Mouse (Mus musculus) hindbrain, embryonic 16.5 days (tissue): ENCODE data around the gene Id4. TPM values are rescaled to one million over a fixed set of nuclear protein-coding genes. Genes with fewer than 3 reads are reported as not detected.

Experiments used
- ATAC-seq: fragments of 200-750 bp; cut with Nextera tagmentation; 2 replicates; pipeline ENCODE4 v1.8.0; 2017; ENCODE audit warnings: moderate TSS enrichment, moderate library complexity
- H3K27ac ChIP-seq: fragments of 300-500 bp; sonication (generic); 2 replicates; pipeline ENCODE4 v1.5.1; 2014; ENCODE audit warnings: low read depth, mild to moderate bottlenecking, control low read depth, low read length, moderate library complexity
- H3K27me3 ChIP-seq: fragments of 300-500 bp; sonication (generic); replicated peaks from 2 replicates; pipeline ENCODE4 v1.6.1; 2014; ENCODE audit warnings: low read length; ENCODE audit not compliant: control insufficient read depth, insufficient read depth
- H3K36me3 ChIP-seq: fragments of 300-500 bp; sonication (generic); 2 replicates; pipeline ENCODE4 v1.6.1; 2014; ENCODE audit warnings: mild to moderate bottlenecking, low read length, moderate library complexity, mixed read lengths; ENCODE audit not compliant: control insufficient read depth, insufficient read depth
- H3K4me1 ChIP-seq: fragments of 300-500 bp; sonication (generic); 2 replicates; pipeline ENCODE4 v1.6.1; 2014; ENCODE audit warnings: low read depth, low read length; ENCODE audit not compliant: control insufficient read depth, insufficient read depth
- H3K4me2 ChIP-seq: fragments of 300-500 bp; sonication (generic); 2 replicates; pipeline ENCODE4 v1.6.1; 2014; ENCODE audit warnings: mild to moderate bottlenecking, low read length, control low read depth, moderate library complexity
- H3K4me3 ChIP-seq: fragments of 300-500 bp; sonication (generic); 2 replicates; pipeline ENCODE4 v1.5.1; 2014; ENCODE audit warnings: mild to moderate bottlenecking, low read length, control low read depth, moderate library complexity
- H3K9ac ChIP-seq: fragments of 300-500 bp; sonication (generic); 2 replicates; pipeline ENCODE4 v1.6.1; 2014; ENCODE audit warnings: low read depth, mild to moderate bottlenecking, control low read depth, low read length, moderate library complexity
- H3K9me3 ChIP-seq: fragments of 300-500 bp; sonication (generic); 2 replicates; pipeline ENCODE4 v1.6.1; 2014; ENCODE audit warnings: mild to moderate bottlenecking, low read length, moderate library complexity; ENCODE audit not compliant: control insufficient read depth
- WGBS: fragments of 180-500 bp; shearing (Covaris S2); extraction: QIAGEN DNeasy Blood & Tissue Kit; methylation state at CpG from one replicate; pipeline ENCODE4 v1.1.7; 2014; 5-methylcytosine and 5-hydroxymethylcytosine counted together
- polyA plus RNA-seq: library from polyadenylated mRNA; unstranded; fragments of >200 nt; fragmentation: Nextera tagmentation; extraction: Ambion mirVana; gene quantifications from 2 replicates; pipeline ENCODE4 v1.2.1, GENCODE M21; 2015

Gene Id4
- polyA plus RNA-seq, 1 experiment from 2014 or later: 20.2 TPM

- Histone ChIP-seq H3K9ac (no peak overlapping the region), H3K4me3 (no peak overlapping the region), H3K27ac (no peak overlapping the region), H3K9me3 (no peaks in the 10 kb centered on the region), H3K36me3 (no peaks in the 10 kb centered on the region), H3K27me3 (no peaks in the 10 kb centered on the region), H3K4me2 (no peak overlapping the region), H3K4me1 (no peaks in the 10 kb centered on the region)
- WGBS: 31% methylated on average over 2 of the region's 2 CpGs
- no peak for ATAC-seq
Observed at GRCm38 (mm10) chr13:48252559-48252958, 8.5 kb upstream of the Id4 start.

- Histone ChIP-seq H3K9me3 (no peaks in the 10 kb centered on the region), H3K36me3 (no peaks in the 10 kb centered on the region), H3K9ac (no peak overlapping the region), H3K4me3 (no peak overlapping the region), H3K4me2 (no peak overlapping the region), H3K4me1 (no peaks in the 10 kb centered on the region; the same call in 1 of the 2 replicates), H3K27me3 (no peaks in the 10 kb centered on the region), H3K27ac (no peak overlapping the region)
- WGBS: 91% methylated on average over 8 of the region's 8 CpGs
- ATAC-seq: no peak
Observed at GRCm38 (mm10) chr13:48255026-48255425, 6.0 kb upstream of the Id4 start.

- H3K9ac ChIP-seq: peak overlapping the region; percentile 88
- H3K27me3 ChIP-seq: no peaks in the 10 kb centered on the region
- WGBS: under 1% methylated on average over 88 of the region's 98 CpGs
- H3K27ac ChIP-seq: peak overlapping the region; percentile 93
- H3K4me2 ChIP-seq: peak overlapping the region; percentile 81
- H3K9me3 ChIP-seq: no peaks in the 10 kb centered on the region
- H3K36me3 ChIP-seq: no peaks in the 10 kb centered on the region
- H3K4me3 ChIP-seq: peak overlapping the region; percentile 71
- ATAC-seq: peak; percentile 13; the same call in 1 of the 2 replicates
- H3K4me1 ChIP-seq: peaks cover 5% of the 10 kb centered on the region
Observed at GRCm38 (mm10) chr13:48261341-48262221, 553 bp downstream of the Id4 start.

GRCm38 (mm10) chr13:48262451-48262969 lies 1.5 kb downstream of the Id4 start:
- H3K9ac ChIP-seq: peak overlapping the region; percentile 88
- no peaks in the 10 kb centered on the region for H3K27me3 ChIP-seq
- H3K4me2 ChIP-seq: peak overlapping the region; percentile 81
- ATAC-seq: no peak
- H3K4me1 ChIP-seq: peaks cover 5% of the 10 kb centered on the region
- no peaks in the 10 kb centered on the region for H3K9me3 ChIP-seq
- H3K36me3 ChIP-seq: no peaks in the 10 kb centered on the region
- H3K4me3 ChIP-seq: peak overlapping the region; percentile 71
- peak overlapping the region; percentile 93 for H3K27ac ChIP-seq
- WGBS: 0% methylated on average over 24 of the region's 25 CpGs

GRCm38 (mm10) chr13:48265029-48265428 lies 4.0 kb downstream of the Id4 start:
- H3K4me3 ChIP-seq: peak overlapping the region; percentile 45
- H3K9me3 ChIP-seq: no peaks in the 10 kb centered on the region
- H3K4me1 ChIP-seq: peaks cover 5% of the 10 kb centered on the region
- peak overlapping the region; percentile 50 for H3K9ac ChIP-seq
- no peaks in the 10 kb centered on the region for H3K36me3 ChIP-seq
- peak overlapping the region; percentile 56 for H3K4me2 ChIP-seq
- H3K27ac ChIP-seq: no peak overlapping the region
- no peaks in the 10 kb centered on the region for H3K27me3 ChIP-seq
- ATAC-seq: no peak
- 57% methylated on average over 6 of the region's 6 CpGs for WGBS

- 6% methylated on average over 15 of the region's 15 CpGs for WGBS
- Histone ChIP-seq H3K9me3 (no peaks in the 10 kb centered on the region), H3K9ac (no peak overlapping the region), H3K4me3 (0 out of 2 replicates have a peak overlapping the region, but pooled peaks have one; percentile 2), H3K27ac (no peak overlapping the region), H3K4me1 (peaks cover 15% of the 10 kb centered on the region), H3K4me2 (peak overlapping the region; percentile 50), H3K27me3 (no peaks in the 10 kb centered on the region), H3K36me3 (no peaks in the 10 kb centered on the region)
- ATAC-seq: peak; percentile 84
Observed at GRCm38 (mm10) chr13:48273451-48274069, 12.5 kb downstream of the Id4 start.

- no peak overlapping the region for H3K9ac ChIP-seq
- whole genome bisulfite sequencing: 94% methylated on average over 1 of the region's 1 CpGs
- no peaks in the 10 kb centered on the region for H3K27me3 ChIP-seq
- no peak overlapping the region for H3K4me3 ChIP-seq
- H3K4me1 ChIP-seq: peaks cover 15% of the 10 kb centered on the region
- H3K36me3 ChIP-seq: no peaks in the 10 kb centered on the region
- no peak for ATAC-seq
- H3K9me3 ChIP-seq: no peaks in the 10 kb centered on the region
- H3K4me2 ChIP-seq: no peak overlapping the region
- H3K27ac ChIP-seq: no peak overlapping the region
Observed at GRCm38 (mm10) chr13:48274107-48274506, 13.1 kb downstream of the Id4 start.

- Histone ChIP-seq H3K27me3 (no peaks in the 10 kb centered on the region), H3K27ac (peak overlapping the region; percentile 72), H3K4me3 (no peak overlapping the region), H3K9me3 (no peaks in the 10 kb centered on the region), H3K9ac (no peak overlapping the region), H3K36me3 (no peaks in the 10 kb centered on the region), H3K4me2 (no peak overlapping the region), H3K4me1 (peaks cover 15% of the 10 kb centered on the region)
- ATAC-seq: peak; percentile 56
- WGBS: 61% methylated on average over 7 of the region's 7 CpGs
Observed at GRCm38 (mm10) chr13:48276981-48277380, 16.0 kb downstream of the Id4 start.

GRCm38 (mm10) chr13:48284426-48284825 lies 23.4 kb downstream of the Id4 start:
- WGBS: 66% methylated on average over 9 of the region's 9 CpGs

More at GRCm38 (mm10) chr13:48284426-48284825, 23.4 kb downstream of the Id4 start:
- H3K27ac ChIP-seq: no peak overlapping the region
- no peak for ATAC-seq
- H3K4me2 ChIP-seq: no peak overlapping the region
- H3K9ac ChIP-seq: no peak overlapping the region
- H3K4me1 ChIP-seq: peaks cover 1% of the 10 kb centered on the region; the same call in 1 of the 2 replicates
- no peaks in the 10 kb centered on the region for H3K27me3 ChIP-seq
- H3K9me3 ChIP-seq: no peaks in the 10 kb centered on the region
- no peak overlapping the region for H3K4me3 ChIP-seq
- no peaks in the 10 kb centered on the region for H3K36me3 ChIP-seq
